Mouse (Mus musculus) lung, embryonic 14.5 days (tissue): ENCODE results near the gene Dcaf8. TPM values are rescaled to one million over a fixed set of nuclear protein-coding genes. Genes with fewer than 3 reads are reported as not detected.

Source experiments
- ATAC-seq: fragments of 200-750 bp; cut with Nextera tagmentation; 2 replicates; pipeline ENCODE4 v1.8.0; 2017; ENCODE audit warnings: mild to moderate bottlenecking, moderate TSS enrichment, moderate library complexity; ENCODE audit not compliant: insufficient read depth
- DNase-seq: peaks from one replicate; pipeline ENCODE4 v3.0.0-alpha.2; 2015
- H3K27ac ChIP-seq: fragments of 300-500 bp; sonication (generic); 2 replicates; pipeline ENCODE4 v1.5.1; 2014; ENCODE audit warnings: low read depth, mild to moderate bottlenecking, moderate library complexity
- H3K27me3 ChIP-seq: fragments of 300-500 bp; sonication (generic); 2 replicates; pipeline ENCODE4 v1.6.1; 2014; ENCODE audit warnings: low read length, control low read depth; ENCODE audit not compliant: insufficient read depth
- H3K36me3 ChIP-seq: fragments of 300-500 bp; sonication (generic); 2 replicates; pipeline ENCODE4 v1.6.1; 2014; ENCODE audit warnings: control low read depth; ENCODE audit not compliant: insufficient read depth
- H3K4me1 ChIP-seq: fragments of 300-500 bp; sonication (generic); 2 replicates; pipeline ENCODE4 v1.6.1; 2014; ENCODE audit warnings: antibody characterized with exemption, control low read depth; ENCODE audit not compliant: insufficient read depth
- H3K4me2 ChIP-seq: fragments of 300-500 bp; sonication (generic); 2 replicates; pipeline ENCODE4 v1.6.1; 2014; ENCODE audit warnings: mild to moderate bottlenecking
- H3K4me3 ChIP-seq: fragments of 300-500 bp; sonication (generic); 2 replicates; pipeline ENCODE4 v1.5.1; 2014; ENCODE audit warnings: low read depth, low read length
- H3K9ac ChIP-seq: fragments of 300-500 bp; sonication (generic); 2 replicates; pipeline ENCODE4 v1.6.1; 2014
- H3K9me3 ChIP-seq: fragments of 300-500 bp; sonication (generic); 2 replicates; pipeline ENCODE4 v1.6.1; 2016; ENCODE audit warnings: low read depth, low read length, control low read depth
- CTCF ChIP-seq: IDR thresholded peaks from 2 replicates; pipeline ENCODE4 v1.5.1; 2016; ENCODE audit warnings: antibody characterized with exemption, low read depth
- WGBS: fragments of 180-500 bp; shearing (Covaris S2); extraction: QIAGEN DNeasy Blood & Tissue Kit; methylation state at CpG from one replicate; pipeline ENCODE4 v1.1.7; 2014; 5-methylcytosine and 5-hydroxymethylcytosine counted together
- polyA plus RNA-seq: library from polyadenylated mRNA; unstranded; fragments of >200 nt; fragmentation: Nextera tagmentation; extraction: Ambion mirVana; gene quantifications from 2 replicates; pipeline ENCODE4 v1.2.1, GENCODE M21; 2014

Dcaf8 gene
- polyA plus RNA-seq, 1 experiment from 2014 or later = 111 TPM

DNA sequence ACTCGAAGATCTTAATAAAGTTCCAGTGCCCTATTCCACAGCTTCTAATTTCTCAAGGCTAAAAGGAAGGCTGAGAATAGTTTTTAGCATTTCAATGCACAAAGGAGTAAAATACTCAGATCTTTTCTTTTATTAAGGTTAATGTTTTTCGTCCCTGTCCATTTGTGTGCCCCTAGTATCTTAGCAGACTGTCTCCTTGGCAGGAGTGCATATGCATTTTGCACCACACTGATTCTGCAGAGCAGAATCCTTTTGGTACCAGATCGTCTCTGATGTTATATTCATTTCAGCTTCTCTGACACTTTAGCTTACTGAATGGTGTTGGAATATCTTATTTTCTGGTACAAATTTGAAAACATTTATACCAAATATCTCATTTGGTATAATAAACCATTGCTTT, 33.9 kb downstream of the Dcaf8 start:
- 92% methylated on average over 3 of the region's 3 CpGs for WGBS
- Histone ChIP-seq H3K27me3 (no peaks in the 10 kb centered on the region), H3K9ac (no peak overlapping the region), H3K9me3 (no peaks in the 10 kb centered on the region), H3K36me3 (peaks cover 78% of the 10 kb centered on the region), H3K4me1 (no peaks in the 10 kb centered on the region), H3K4me3 (no peak overlapping the region), H3K27ac (no peak overlapping the region), H3K4me2 (no peak overlapping the region)
- DNase-seq (no peak), ATAC-seq (no peak)
- TF ChIP-seq CTCF = no peak

DNA sequence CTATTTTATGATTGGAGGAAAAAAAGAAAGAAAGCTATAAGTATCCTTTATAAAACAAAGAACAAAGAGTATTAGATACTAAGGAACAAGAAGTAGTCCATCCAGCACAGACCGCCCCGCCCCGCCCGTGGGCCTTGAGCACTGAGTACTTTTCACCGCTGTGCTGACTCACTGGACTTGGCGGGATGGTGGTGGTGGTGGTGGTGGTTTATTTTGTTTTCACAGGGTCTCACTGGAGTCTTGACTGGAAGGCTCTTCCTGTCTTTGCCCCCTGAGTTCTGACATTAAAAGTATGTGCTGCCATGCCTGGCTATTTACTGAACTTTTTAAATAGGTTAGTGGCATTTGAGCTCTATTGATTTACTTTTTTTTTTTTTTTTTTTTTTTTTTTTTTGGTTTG, 35.2 kb downstream of the Dcaf8 start:
- no peaks in the 10 kb centered on the region for H3K27me3 ChIP-seq
- H3K4me1 ChIP-seq = no peaks in the 10 kb centered on the region
- no peak for ATAC-seq
- no peak for DNase-seq
- no peak overlapping the region for H3K4me2 ChIP-seq
- no peak for TF ChIP-seq CTCF
- no peak overlapping the region for H3K4me3 ChIP-seq
- no peak overlapping the region for H3K27ac ChIP-seq
- no peak overlapping the region for H3K9ac ChIP-seq
- H3K9me3 ChIP-seq = no peaks in the 10 kb centered on the region
- peaks cover 78% of the 10 kb centered on the region for H3K36me3 ChIP-seq
- WGBS = 93% methylated on average over 6 of the region's 6 CpGs

DNA sequence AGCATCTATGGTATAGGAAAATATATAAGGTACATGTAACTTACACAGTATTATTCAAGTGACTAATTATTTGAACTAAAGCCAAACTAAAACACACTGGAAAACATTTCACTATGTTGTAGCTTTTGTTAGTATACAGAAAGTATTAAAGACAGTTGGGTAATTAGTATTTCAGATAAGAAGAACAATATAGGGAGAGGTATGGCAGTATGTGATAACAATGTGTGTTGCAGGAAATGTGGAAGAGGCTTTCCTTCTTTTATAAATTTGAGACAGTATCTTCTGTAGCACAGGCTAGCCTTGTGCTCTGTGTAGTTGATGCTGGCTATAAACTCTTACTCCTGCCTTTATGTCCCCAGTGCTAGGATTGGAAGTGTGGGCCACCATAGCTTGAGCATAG, 36.0 kb downstream of the Dcaf8 start:
- no peaks in the 10 kb centered on the region for H3K4me1 ChIP-seq
- no peak overlapping the region for H3K4me2 ChIP-seq
- no peak overlapping the region for H3K27ac ChIP-seq
- DNase-seq (no peak), ATAC-seq (no peak)
- H3K9ac ChIP-seq = no peak overlapping the region
- H3K36me3 ChIP-seq = peaks cover 80% of the 10 kb centered on the region
- no peaks in the 10 kb centered on the region for H3K27me3 ChIP-seq
- no peaks in the 10 kb centered on the region for H3K9me3 ChIP-seq
- no peak for TF ChIP-seq CTCF
- no peak overlapping the region for H3K4me3 ChIP-seq

DNA sequence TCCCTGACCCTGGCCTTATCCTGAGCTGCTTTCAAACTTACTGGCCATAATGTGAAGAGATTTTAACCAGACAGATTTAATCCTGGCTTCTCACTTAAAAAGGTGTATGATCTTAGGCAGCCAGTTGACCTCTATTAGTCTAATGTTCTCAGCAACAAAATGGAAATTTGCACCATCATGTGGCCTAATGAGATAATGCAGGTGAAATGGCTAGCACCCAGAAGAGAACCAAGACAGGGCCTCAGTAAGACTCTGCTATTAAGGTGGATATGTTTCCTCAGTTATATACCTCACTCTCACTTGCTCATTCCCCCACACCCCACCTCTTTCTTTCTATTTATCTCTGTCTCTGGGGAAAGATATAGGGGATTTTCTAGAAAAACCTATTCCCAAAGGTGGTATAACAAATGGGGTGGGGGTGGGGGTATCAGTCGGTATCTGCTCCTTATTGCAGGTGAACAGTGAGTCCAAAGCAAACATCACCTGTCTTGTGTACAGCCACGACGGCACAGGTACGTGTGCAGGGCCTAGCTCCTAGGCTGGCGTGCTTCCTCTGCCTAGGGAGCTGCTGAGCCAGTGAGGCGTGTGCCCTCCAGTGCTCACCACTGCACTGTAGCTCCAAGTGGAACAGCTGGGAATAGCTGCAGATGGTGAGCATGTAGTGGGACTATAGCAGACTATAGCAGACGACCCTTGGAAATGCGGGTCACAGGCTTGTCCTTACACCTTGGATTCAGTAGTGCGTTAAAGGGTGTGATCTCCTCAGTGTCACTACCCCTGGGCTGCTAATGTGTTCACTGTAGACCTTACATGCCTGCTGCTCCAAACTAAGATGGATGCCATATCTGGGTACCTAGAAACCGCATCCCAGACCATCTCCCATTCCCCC, 38.8 kb downstream of the Dcaf8 start:
- Histone ChIP-seq H3K27me3 (no peaks in the 10 kb centered on the region), H3K27ac (no peak overlapping the region), H3K4me2 (no peak overlapping the region), H3K4me1 (no peaks in the 10 kb centered on the region), H3K4me3 (no peak overlapping the region), H3K36me3 (peaks cover 80% of the 10 kb centered on the region), H3K9ac (no peak overlapping the region), H3K9me3 (no peaks in the 10 kb centered on the region)
- DNase-seq = peak; percentile 53
- TF ChIP-seq CTCF = peak; percentile 41; the same call in 1 of the 2 replicates
- 91% methylated on average over 10 of the region's 10 CpGs for WGBS
- no peak for ATAC-seq

DNA sequence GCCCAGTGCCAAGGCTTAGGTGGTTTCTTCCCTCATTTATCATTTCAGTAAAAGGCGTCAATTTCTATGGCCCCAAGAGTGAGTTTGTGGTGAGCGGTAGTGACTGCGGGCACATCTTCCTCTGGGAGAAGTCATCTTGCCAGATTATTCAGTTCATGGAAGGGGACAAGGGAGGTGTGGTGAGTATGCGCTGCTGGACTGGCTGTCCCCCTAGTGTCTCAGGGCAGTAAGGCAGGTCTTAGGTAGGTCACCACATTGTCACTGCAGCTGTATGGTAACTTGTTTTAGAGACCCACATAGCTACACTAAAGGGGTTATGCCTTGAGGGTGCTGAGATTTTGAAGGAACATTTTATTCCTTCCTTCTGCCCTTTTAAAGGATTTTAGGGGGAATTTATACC, 41.0 kb downstream of the Dcaf8 start:
- Histone ChIP-seq H3K9me3 (no peaks in the 10 kb centered on the region), H3K4me3 (no peak overlapping the region), H3K9ac (no peak overlapping the region), H3K4me1 (no peaks in the 10 kb centered on the region), H3K27ac (no peak overlapping the region), H3K4me2 (no peak overlapping the region), H3K36me3 (peaks cover 86% of the 10 kb centered on the region), H3K27me3 (no peaks in the 10 kb centered on the region)
- ATAC-seq = peak; percentile 52; the same call in 1 of the 2 replicates
- WGBS = 70% methylated on average over 4 of the region's 4 CpGs
- peak; percentile 35 for DNase-seq
- TF ChIP-seq CTCF = peak; percentile 70

DNA sequence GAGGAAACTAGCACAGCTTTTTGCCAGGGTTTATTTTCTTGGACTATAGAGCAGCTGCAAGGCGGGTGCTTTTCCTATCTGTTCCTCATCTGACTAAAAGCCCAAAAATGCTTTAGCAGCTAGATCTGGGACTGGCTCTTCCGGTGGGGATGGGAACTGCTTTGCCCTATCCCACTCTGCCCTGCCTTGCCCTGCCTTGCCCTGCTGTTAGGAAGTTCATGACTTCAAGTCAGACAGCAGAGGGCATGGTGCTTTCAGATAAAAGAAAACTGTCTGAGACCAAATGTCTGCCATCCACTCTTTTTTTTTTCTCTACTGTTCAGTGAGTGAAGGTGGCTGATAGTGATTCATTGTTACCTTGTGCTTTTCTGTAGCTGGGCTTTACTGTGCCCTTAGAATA, 43.7 kb downstream of the Dcaf8 start:
- H3K27me3 ChIP-seq = no peaks in the 10 kb centered on the region
- H3K27ac ChIP-seq = no peak overlapping the region
- WGBS = 85% methylated on average over 2 of the region's 2 CpGs
- H3K4me3 ChIP-seq = no peak overlapping the region
- DNase-seq (no peak), ATAC-seq (no peak)
- H3K36me3 ChIP-seq = peaks cover 93% of the 10 kb centered on the region
- H3K4me2 ChIP-seq = no peak overlapping the region
- H3K4me1 ChIP-seq = no peaks in the 10 kb centered on the region
- H3K9ac ChIP-seq = no peak overlapping the region
- no peaks in the 10 kb centered on the region for H3K9me3 ChIP-seq
- TF ChIP-seq CTCF = 0 out of 2 replicates have a peak, but pooled peaks have one; percentile 1

DNA sequence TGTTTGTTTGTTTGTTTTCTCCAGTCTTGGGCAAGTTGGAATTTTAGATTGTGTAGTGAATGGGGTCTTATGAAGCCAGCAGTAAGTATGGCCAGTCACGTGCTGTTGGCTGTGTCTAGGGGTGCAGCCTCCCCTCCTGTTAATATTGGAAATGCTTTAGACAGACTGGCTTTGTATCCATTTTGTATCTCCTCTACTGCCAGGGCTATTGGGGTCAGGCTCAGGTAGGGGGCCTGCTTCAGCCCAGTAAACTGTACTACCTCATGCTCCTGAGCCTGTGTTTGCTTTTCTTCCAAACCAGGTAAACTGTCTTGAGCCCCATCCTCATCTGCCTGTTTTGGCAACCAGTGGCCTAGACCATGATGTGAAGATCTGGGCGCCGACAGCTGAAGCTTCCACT, 44.3 kb downstream of the Dcaf8 start:
- no peak for TF ChIP-seq CTCF
- ATAC-seq (no peak), DNase-seq (no peak)
- no peak overlapping the region for H3K4me3 ChIP-seq
- 90% methylated on average over 3 of the region's 3 CpGs for WGBS
- H3K27ac ChIP-seq = no peak overlapping the region
- no peak overlapping the region for H3K9ac ChIP-seq
- no peak overlapping the region for H3K4me2 ChIP-seq
- H3K36me3 ChIP-seq = peaks cover 93% of the 10 kb centered on the region
- no peaks in the 10 kb centered on the region for H3K9me3 ChIP-seq
- H3K4me1 ChIP-seq = no peaks in the 10 kb centered on the region
- no peaks in the 10 kb centered on the region for H3K27me3 ChIP-seq
